Mouse (Mus musculus) heart, postnatal 0 days (tissue): ENCODE measurements around the gene Zdhhc19.

ENCODE experiments used
- CTCF ChIP-seq: IDR thresholded peaks from 2 replicates; pipeline ENCODE4 v1.5.1; 2016; ENCODE audit warnings: antibody characterized with exemption, control low read depth, low read depth
- EP300 ChIP-seq: IDR thresholded peaks from 2 replicates; pipeline ENCODE4 v1.6.1; 2016; ENCODE audit warnings: antibody characterized with exemption, low read depth

- TF ChIP-seq CTCF (no peak), EP300 (no peak)
Measured at GRCm38 (mm10) chr16:32532878-32533826, 37.1 kb downstream of the Zdhhc19 start.
